Mouse (Mus musculus) hindbrain, embryonic 13.5 days (tissue): ENCODE results near the gene Tspan2. TPM values are rescaled to one million over a fixed set of nuclear protein-coding genes. Genes with fewer than 3 reads are reported as not detected.

ENCODE experiments used
- ATAC-seq: fragments of 200-750 bp; cut with Nextera tagmentation; 2 replicates; pipeline ENCODE4 v1.8.0; 2017; ENCODE audit warnings: moderate TSS enrichment; ENCODE audit not compliant: low FRiP score
- H3K27ac ChIP-seq: fragments of 300-500 bp; sonication (generic); 2 replicates; pipeline ENCODE4 v1.5.1; 2015; ENCODE audit warnings: inconsistent platforms, mild to moderate bottlenecking, moderate library complexity
- H3K27me3 ChIP-seq: fragments of 300-500 bp; sonication (generic); 2 replicates; pipeline ENCODE4 v1.6.1; 2015; ENCODE audit warnings: mild to moderate bottlenecking, inconsistent platforms
- H3K36me3 ChIP-seq: fragments of 300-500 bp; sonication (generic); 2 replicates; pipeline ENCODE4 v1.6.1; 2015; ENCODE audit warnings: mild to moderate bottlenecking, inconsistent platforms
- H3K4me1 ChIP-seq: fragments of 300-500 bp; sonication (generic); replicated peaks from 2 replicates; pipeline ENCODE4 v1.6.1; 2015; ENCODE audit warnings: inconsistent platforms
- H3K4me2 ChIP-seq: fragments of 300-500 bp; sonication (generic); 2 replicates; pipeline ENCODE4 v1.6.1; 2015; ENCODE audit warnings: inconsistent platforms, mild to moderate bottlenecking, moderate library complexity
- H3K4me3 ChIP-seq: fragments of 300-500 bp; sonication (generic); 2 replicates; pipeline ENCODE4 v1.5.1; 2015; ENCODE audit warnings: mild to moderate bottlenecking, inconsistent platforms
- H3K9ac ChIP-seq: fragments of 300-500 bp; sonication (generic); 2 replicates; pipeline ENCODE4 v1.6.1; 2015; ENCODE audit warnings: mild to moderate bottlenecking, inconsistent platforms
- H3K9me3 ChIP-seq: fragments of 300-500 bp; sonication (generic); 2 replicates; pipeline ENCODE4 v1.6.1; 2016; ENCODE audit warnings: inconsistent platforms
- WGBS: fragments of 180-500 bp; shearing (Covaris S2); methylation state at CpG from one replicate; pipeline ENCODE4 v1.1.7; 2015; 5-methylcytosine and 5-hydroxymethylcytosine counted together
- polyA plus RNA-seq: library from polyadenylated mRNA; unstranded; fragments of >200 nt; fragmentation: Nextera tagmentation; extraction: Ambion mirVana; gene quantifications from 2 replicates; pipeline ENCODE4 v1.2.1, GENCODE M21; 2015

Tspan2 gene
- polyA plus RNA-seq, 1 experiment from 2014 or later, result 8.6 TPM

DNA sequence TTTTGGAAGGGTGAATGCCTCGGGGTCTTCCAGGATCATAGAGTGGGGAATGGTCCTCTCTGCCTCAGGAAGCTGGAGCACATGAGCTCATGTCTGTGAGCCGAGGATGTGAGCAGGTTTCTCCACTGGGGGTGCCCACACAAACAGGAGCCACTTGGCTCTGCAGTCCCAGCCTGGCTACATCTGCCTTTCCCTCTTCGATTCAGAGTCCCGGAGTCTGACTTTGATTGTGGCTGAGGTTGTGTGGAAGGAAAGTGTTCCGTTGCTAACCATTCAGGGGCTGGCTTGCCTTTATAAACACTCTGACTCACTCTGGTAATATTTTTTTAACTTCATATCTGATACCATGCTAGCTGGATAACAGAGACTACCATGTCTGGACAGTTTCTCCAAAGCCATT is 18.1 kb downstream of the Tspan2 start:
- H3K27me3 ChIP-seq, result no peaks in the 10 kb centered on the region
- no peaks in the 10 kb centered on the region for H3K9me3 ChIP-seq
- peaks cover 30% of the 10 kb centered on the region for H3K36me3 ChIP-seq
- no peak overlapping the region for H3K4me2 ChIP-seq
- WGBS, result 87% methylated on average over 5 of the region's 5 CpGs
- ATAC-seq, result no peak
- H3K9ac ChIP-seq, result no peak overlapping the region
- H3K4me3 ChIP-seq, result no peak overlapping the region
- no peak overlapping the region for H3K27ac ChIP-seq
- H3K4me1 ChIP-seq, result peaks cover 4% of the 10 kb centered on the region; the same call in 1 of the 2 replicates

DNA sequence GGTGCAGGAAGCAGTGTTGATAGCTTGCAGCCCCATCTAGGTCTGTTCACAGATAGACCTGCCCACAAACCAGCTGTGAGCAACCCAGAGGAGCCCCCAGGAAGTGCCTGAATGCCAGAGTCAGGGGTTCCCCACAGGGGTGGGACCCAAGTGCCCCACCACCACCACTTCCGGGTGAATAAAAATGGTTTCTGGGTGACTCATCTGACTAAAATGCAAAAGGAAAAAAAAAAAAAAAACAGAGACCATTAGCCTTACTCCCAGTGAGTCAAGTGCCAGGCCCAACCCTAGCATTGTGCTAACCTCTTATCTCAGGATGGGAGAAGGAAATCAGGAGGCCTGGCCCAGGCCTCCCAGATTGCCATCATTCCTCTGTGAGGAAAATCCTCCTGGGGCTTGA is 21.5 kb downstream of the Tspan2 start:
- no peak for ATAC-seq
- Histone ChIP-seq H3K9me3 (no peaks in the 10 kb centered on the region), H3K36me3 (peaks cover 46% of the 10 kb centered on the region), H3K4me3 (no peak overlapping the region), H3K4me2 (no peak overlapping the region), H3K27ac (no peak overlapping the region), H3K27me3 (no peaks in the 10 kb centered on the region), H3K4me1 (no peaks in the 10 kb centered on the region), H3K9ac (no peak overlapping the region)
- WGBS, result 57% methylated on average over 1 of the region's 1 CpGs

DNA sequence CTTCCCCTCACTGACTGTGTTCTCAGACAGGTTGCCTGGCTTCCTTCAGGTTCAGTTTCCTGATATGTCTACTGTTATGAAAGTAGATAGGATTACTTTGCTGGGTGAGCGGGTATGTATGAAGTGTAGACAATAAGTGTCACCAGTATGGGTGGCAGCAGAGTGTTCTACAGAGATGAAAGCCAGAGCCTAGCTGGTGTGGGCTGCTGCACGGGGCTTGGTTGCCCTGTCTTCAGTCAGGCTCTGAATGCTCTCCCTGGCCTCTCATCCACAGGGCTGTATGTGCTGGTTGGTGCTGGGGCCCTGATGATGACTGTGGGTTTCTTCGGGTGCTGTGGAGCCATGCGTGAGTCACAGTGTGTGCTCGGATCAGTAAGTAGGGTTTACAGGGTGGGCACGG is 22.7 kb downstream of the Tspan2 start:
- WGBS, result 90% methylated on average over 6 of the region's 6 CpGs
- H3K9ac ChIP-seq, result no peak overlapping the region
- no peak overlapping the region for H3K4me2 ChIP-seq
- H3K4me1 ChIP-seq, result peaks cover 1% of the 10 kb centered on the region; the same call in 1 of the 2 replicates
- H3K27ac ChIP-seq, result no peak overlapping the region
- peaks cover 43% of the 10 kb centered on the region for H3K36me3 ChIP-seq
- H3K27me3 ChIP-seq, result no peaks in the 10 kb centered on the region
- no peak for ATAC-seq
- H3K9me3 ChIP-seq, result no peaks in the 10 kb centered on the region
- H3K4me3 ChIP-seq, result no peak overlapping the region

DNA sequence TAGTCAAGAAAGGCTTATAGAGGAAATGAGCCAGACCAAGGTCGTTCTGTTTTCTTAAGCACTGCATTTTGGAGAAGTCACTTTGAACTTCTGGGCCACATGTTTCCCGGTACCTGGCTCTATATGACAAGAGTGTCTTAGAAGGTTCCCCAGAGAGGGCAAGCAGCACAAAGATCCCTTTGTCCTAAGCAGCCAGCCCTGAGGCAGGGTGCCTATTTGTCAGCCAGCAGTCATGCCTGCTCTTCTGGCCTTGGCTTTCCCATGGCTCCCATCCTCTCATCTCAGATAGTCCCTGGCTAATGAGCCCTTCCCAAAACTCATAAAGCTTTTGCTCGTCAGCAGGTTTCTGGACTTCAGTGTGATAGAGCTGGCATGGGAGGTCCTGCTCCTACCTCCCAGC is 25.9 kb downstream of the Tspan2 start:
- H3K36me3 ChIP-seq, result peaks cover 31% of the 10 kb centered on the region
- H3K27me3 ChIP-seq, result no peaks in the 10 kb centered on the region
- no peak overlapping the region for H3K27ac ChIP-seq
- 74% methylated on average over 3 of the region's 3 CpGs for WGBS
- no peaks in the 10 kb centered on the region for H3K9me3 ChIP-seq
- H3K4me2 ChIP-seq, result no peak overlapping the region
- H3K4me3 ChIP-seq, result no peak overlapping the region
- peaks cover 21% of the 10 kb centered on the region for H3K4me1 ChIP-seq
- ATAC-seq, result no peak
- H3K9ac ChIP-seq, result no peak overlapping the region

DNA sequence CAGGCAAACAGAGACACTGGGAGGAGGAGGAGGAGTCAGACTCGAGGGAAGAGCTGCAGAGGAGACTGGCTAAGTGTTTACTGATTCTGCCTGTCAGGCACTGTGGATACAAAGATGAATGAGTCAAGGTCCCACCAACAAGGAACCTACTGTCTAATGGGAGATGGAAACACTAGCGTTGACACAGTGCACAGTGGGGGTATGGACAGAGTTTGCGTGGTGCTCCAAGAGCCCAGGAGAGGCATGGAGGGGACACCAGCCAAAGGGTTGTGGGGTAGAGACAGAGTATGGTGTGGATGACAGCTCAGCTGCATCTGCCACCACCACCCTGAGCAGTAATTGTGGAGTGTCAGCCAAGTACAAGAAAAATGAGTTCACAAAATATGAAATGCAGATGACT is 28.1 kb downstream of the Tspan2 start:
- no peaks in the 10 kb centered on the region for H3K27me3 ChIP-seq
- no peaks in the 10 kb centered on the region for H3K9me3 ChIP-seq
- no peak overlapping the region for H3K4me2 ChIP-seq
- peak; percentile 55 for ATAC-seq
- WGBS, result 18% methylated on average over 3 of the region's 3 CpGs
- H3K36me3 ChIP-seq, result peaks cover 44% of the 10 kb centered on the region
- peaks cover 21% of the 10 kb centered on the region for H3K4me1 ChIP-seq
- no peak overlapping the region for H3K9ac ChIP-seq
- no peak overlapping the region for H3K4me3 ChIP-seq
- 0 out of 2 replicates have a peak overlapping the region, but pooled peaks have one; percentile 55 for H3K27ac ChIP-seq

DNA sequence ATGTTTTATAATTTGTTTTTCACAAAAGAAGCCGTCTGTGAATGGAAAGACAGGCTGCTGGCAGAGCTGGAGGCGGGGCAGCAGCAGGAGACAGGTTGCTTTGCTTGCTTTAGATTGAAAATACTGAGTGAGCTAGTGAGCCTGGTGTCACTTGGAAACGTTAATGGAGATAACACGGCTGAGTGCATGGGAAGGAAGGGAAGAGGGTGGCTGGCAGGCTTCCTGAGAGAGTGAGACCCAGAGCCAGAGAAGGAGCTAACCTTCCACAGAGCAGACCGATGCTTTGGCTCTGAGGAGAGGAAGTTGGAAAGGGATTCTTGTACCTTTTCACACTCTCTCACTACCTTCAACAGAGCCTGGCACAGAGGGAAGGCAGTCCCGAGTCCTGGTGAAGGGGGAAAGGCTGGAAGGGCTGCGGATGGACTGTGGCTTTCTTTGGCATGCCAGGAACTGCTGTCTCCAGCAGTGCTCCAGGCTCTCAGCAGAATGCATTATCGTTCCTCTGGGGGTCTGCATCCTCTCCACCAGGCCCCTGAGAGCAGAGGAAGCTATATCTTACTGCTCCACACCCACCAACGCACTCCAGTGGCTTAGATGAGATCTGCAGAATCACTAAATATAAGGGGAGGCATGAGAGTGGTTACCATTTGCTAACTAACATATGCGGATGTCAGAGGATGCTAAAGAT is 29.5 kb downstream of the Tspan2 start:
- ATAC-seq, result peak; percentile 76
- H3K27me3 ChIP-seq, result no peaks in the 10 kb centered on the region
- peaks cover 21% of the 10 kb centered on the region for H3K4me1 ChIP-seq
- peaks cover 45% of the 10 kb centered on the region for H3K36me3 ChIP-seq
- no peak overlapping the region for H3K4me3 ChIP-seq
- no peaks in the 10 kb centered on the region for H3K9me3 ChIP-seq
- 36% methylated on average over 10 of the region's 10 CpGs for WGBS
- peak overlapping the region; percentile 6; the same call in 1 of the 2 replicates for H3K4me2 ChIP-seq
- peak overlapping the region; percentile 88 for H3K27ac ChIP-seq
- peak overlapping the region; percentile 51; the same call in 1 of the 2 replicates for H3K9ac ChIP-seq

DNA sequence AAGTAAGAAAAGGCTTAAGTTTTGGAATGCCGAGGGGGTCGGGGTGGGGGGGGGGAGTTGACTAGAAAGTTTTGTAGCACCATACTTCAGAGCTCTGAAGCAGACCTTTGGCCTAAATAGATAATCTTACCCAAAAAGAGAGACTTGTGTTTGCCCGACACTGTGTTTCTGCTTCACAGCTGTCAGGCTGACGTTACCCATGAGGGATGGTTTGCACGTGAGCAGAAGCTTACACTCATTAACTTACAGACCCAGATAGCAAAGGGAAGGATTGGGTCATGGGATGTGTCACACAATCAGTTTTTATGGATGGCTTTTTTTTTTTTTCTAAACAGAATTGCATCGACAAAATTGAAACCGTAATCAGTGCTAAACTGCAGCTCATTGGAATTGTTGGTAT is 30.5 kb downstream of the Tspan2 start:
- peaks cover 35% of the 10 kb centered on the region for H3K36me3 ChIP-seq
- no peak overlapping the region for H3K9ac ChIP-seq
- no peak overlapping the region for H3K27ac ChIP-seq
- H3K9me3 ChIP-seq, result no peaks in the 10 kb centered on the region
- H3K4me3 ChIP-seq, result no peak overlapping the region
- H3K4me1 ChIP-seq, result peaks cover 21% of the 10 kb centered on the region
- ATAC-seq, result no peak
- H3K4me2 ChIP-seq, result no peak overlapping the region
- H3K27me3 ChIP-seq, result no peaks in the 10 kb centered on the region
- WGBS, result 73% methylated on average over 7 of the region's 7 CpGs

DNA sequence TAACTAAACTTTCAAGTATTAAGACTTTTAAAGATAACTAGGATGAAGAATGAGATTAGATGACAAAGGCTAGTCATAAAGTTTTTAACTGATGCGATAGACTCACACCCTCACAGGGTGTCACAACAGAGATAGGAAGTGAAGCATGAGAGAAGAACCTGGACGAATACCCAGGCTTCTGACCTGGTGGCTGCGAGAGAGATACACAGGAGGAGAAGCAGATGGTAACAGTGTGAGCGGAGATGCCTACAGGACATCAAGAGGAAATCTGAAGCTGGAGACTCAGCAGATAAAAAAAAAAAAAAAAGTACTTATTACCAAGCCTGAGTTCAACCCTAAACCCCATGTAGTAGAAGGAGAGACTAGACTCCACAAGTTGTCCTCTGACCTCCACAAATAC is 38.7 kb downstream of the Tspan2 start:
- no peaks in the 10 kb centered on the region for H3K27me3 ChIP-seq
- WGBS, result 88% methylated on average over 4 of the region's 4 CpGs
- H3K4me3 ChIP-seq, result no peak overlapping the region
- no peak overlapping the region for H3K27ac ChIP-seq
- no peak overlapping the region for H3K9ac ChIP-seq
- no peak for ATAC-seq
- H3K9me3 ChIP-seq, result no peaks in the 10 kb centered on the region
- no peaks in the 10 kb centered on the region for H3K4me1 ChIP-seq
- H3K4me2 ChIP-seq, result no peak overlapping the region
- no peaks in the 10 kb centered on the region for H3K36me3 ChIP-seq

DNA sequence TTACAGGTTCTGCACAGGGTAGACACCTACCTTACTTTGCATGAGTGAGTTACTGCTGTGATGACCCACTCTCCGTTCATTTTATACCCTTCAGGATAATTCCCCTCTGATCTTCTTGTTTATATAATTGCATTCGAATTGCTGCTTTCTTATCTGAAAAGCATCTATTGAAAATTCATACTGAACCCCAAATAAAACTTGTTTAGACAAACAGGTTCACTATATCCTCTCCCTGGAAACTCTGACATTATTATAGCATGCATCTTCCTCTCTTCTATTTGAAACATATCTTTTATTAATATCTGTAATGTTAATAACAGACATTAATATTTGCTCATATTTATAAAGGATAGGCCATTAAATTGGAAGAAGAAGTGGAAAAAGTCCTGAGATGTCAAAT is 48.3 kb downstream of the Tspan2 start, which contains the start of gene Tshb:
TSS of gene Tshb (minus strand) at position 101 of the 400 bp plus-strand sequence.
- Histone ChIP-seq H3K9ac (no peak within 1 kb of the TSS), H3K27ac (no peak within 1 kb of the TSS), H3K36me3 (no peaks in the 10 kb centered on the region), H3K4me3 (no peak within 1 kb of the TSS), H3K27me3 (no peaks in the 10 kb centered on the region), H3K9me3 (no peaks in the 10 kb centered on the region), H3K4me2 (no peak within 1 kb of the TSS), H3K4me1 (no peaks in the 10 kb centered on the region)
- 80% methylated on average over 2 of the region's 2 CpGs for WGBS
- no peak for ATAC-seq

DNA sequence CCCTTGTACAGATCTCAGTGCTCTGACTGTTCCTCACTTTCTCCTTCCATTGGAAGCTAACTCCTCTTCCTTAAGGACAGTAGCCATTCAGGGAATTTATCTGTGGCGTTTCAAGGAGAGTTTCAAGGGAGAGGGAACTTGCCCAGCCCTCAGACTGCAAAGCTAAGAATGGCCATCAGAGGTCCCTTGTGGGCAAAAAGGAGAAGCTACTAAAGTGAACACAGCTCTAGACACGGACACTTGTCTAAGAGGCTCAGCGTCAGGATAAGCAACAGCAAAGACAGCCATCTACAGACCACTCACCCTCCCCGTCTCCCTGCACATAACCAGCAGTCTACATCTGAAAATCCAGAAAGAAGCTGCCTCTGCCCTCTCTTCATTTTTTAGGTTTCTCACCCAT is 53.0 kb downstream of the Tspan2 start:
- Histone ChIP-seq H3K4me1 (no peaks in the 10 kb centered on the region), H3K4me3 (no peak overlapping the region), H3K9ac (no peak overlapping the region), H3K27ac (no peak overlapping the region), H3K27me3 (no peaks in the 10 kb centered on the region), H3K36me3 (no peaks in the 10 kb centered on the region), H3K9me3 (no peaks in the 10 kb centered on the region), H3K4me2 (no peak overlapping the region)
- 32% methylated on average over 4 of the region's 4 CpGs for WGBS
- ATAC-seq, result no peak

DNA sequence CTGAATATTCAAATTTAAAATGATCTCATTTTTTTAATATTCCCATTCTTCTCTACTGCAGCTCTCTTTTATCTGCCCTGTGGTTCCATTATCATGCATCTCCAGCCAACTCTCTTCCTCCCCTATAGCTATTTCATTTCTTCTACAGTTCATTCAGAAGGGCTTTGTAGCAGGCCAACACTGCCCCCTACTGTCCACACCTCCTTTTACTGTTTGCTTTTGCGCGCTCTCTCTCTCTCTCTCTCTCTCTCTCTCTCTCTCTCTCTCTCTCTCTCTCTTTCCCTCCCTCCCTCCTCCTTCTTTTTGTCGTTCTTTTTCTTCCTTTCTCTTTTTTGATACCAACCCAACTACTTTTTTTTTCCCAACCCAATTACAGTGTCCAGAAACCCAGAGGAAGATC is 69.6 kb downstream of the Tspan2 start:
- H3K36me3 ChIP-seq, result no peaks in the 10 kb centered on the region
- no peaks in the 10 kb centered on the region for H3K9me3 ChIP-seq
- H3K9ac ChIP-seq, result no peak overlapping the region
- no peaks in the 10 kb centered on the region for H3K4me1 ChIP-seq
- ATAC-seq, result no peak
- 0 out of 2 replicates have a peak, but pooled peaks cover 2% of the 10 kb centered on the region for H3K27me3 ChIP-seq
- no peak overlapping the region for H3K4me2 ChIP-seq
- H3K4me3 ChIP-seq, result no peak overlapping the region
- WGBS, result 7% methylated on average over 3 of the region's 3 CpGs
- no peak overlapping the region for H3K27ac ChIP-seq

DNA sequence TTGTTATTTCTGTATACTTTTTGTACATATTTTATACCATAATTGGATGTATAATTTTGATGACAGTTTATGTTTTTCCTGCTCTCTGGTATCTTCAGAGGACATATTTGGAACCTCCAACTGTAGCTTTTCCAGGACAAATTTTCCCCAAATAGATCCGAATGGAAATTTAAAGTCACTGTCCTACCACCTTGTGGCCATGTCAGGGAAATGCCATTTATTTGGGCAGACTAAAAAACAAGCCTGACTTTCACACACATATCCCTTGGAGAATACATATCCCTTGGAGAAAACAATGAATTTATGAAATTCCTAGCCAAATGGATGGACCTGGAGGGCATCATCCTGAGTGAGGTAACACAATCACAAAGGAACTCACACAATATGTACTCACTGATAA is 108.1 kb downstream of the Tspan2 start:
- no peak overlapping the region for H3K27ac ChIP-seq
- WGBS, result 58% methylated on average over 1 of the region's 1 CpGs
- no peak overlapping the region for H3K4me2 ChIP-seq
- no peak overlapping the region for H3K9ac ChIP-seq
- no peak overlapping the region for H3K4me3 ChIP-seq
- no peaks in the 10 kb centered on the region for H3K9me3 ChIP-seq
- no peaks in the 10 kb centered on the region for H3K4me1 ChIP-seq
- no peaks in the 10 kb centered on the region for H3K36me3 ChIP-seq
- H3K27me3 ChIP-seq, result no peaks in the 10 kb centered on the region
- no peak for ATAC-seq

DNA sequence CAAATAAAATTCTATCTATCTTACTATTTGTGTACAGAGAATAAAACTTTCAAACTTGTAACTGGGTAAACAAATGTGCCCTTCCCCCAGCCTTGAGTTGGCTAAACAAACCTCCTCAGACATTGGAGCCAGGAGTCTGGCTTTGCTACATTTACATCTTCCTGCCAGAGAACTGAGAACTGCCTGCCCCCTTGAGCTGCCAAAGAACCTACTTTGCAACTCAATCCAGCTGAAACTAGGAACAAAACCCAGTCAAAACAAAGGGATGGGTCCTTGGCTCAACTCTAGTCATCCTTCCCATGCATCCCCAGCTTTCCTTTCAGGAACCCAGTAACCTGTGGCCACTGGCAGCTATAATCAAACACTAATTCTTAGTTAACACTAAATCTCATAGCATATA is 114.3 kb downstream of the Tspan2 start:
- no peak overlapping the region for H3K4me3 ChIP-seq
- no peaks in the 10 kb centered on the region for H3K36me3 ChIP-seq
- no peak overlapping the region for H3K9ac ChIP-seq
- H3K27me3 ChIP-seq, result no peaks in the 10 kb centered on the region
- H3K4me1 ChIP-seq, result no peaks in the 10 kb centered on the region
- ATAC-seq, result no peak
- no peak overlapping the region for H3K27ac ChIP-seq
- H3K4me2 ChIP-seq, result no peak overlapping the region
- no peaks in the 10 kb centered on the region for H3K9me3 ChIP-seq
